Mouse (Mus musculus): ENCODE data around the gene Focad.

GRCm38 (mm10) chr4:88209351-88209814 lies 115.0 kb downstream of the Focad start:
- TF ChIP-seq CTCF (IDR thresholded peaks at IDR 0.05; ENCODE audit: borderline replicate concordance, control insufficient read depth, extremely low read depth, insufficient read depth, low read length, poor library complexity) (no peak), POLR2A (IDR thresholded peaks at IDR 0.05; ENCODE audit: control insufficient read depth, extremely low read depth, insufficient read depth, low read length, poor library complexity) (no peak)
